Mouse (Mus musculus) embryo, embryonic 11.5 days (tissue): ENCODE results near the gene Spire2.

Experiments
- DNase-seq: peaks from one replicate; pipeline ENCODE4 v3.0.0-alpha.2; 2012; ENCODE audit warnings: low read depth, low spot score

Gene Spire2

GRCm38 (mm10) chr8:123415967-123416943, 83.7 kb downstream of the Spire2 start:
- DNase-seq = no peak

DNA sequence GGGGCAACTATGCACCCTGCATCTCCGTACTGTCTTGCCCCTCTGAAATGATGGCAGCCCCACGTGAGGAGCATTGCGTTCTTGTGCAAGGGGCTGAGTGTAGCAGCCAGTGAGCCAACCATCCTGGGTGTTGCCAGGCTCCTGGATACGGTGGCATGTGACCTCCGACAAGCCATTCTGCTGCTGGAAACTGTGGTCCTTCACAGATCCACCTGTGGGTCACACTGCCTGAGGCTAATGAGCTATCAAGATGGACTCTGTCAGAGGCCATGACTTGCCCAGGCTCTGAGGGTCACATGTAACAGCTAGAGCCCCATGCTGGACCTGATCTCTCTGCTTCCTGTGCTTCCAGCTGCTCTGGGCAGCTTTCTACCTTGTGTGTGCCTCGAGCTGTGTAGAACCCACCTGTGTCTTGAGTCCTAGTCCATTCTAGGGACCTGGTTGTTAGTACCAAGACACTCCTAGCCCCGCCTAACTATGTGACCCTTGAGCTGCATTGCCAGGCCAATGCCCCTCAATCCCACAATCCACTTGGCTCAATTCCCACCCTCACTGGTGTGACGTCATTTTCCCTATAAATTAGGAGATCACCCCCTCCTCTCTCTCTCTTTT, 84.5 kb downstream of the Spire2 start:
- no peak for DNase-seq
